13 mouse cellular contexts compared by ENCODE assay signal in the genomic region with DNA sequence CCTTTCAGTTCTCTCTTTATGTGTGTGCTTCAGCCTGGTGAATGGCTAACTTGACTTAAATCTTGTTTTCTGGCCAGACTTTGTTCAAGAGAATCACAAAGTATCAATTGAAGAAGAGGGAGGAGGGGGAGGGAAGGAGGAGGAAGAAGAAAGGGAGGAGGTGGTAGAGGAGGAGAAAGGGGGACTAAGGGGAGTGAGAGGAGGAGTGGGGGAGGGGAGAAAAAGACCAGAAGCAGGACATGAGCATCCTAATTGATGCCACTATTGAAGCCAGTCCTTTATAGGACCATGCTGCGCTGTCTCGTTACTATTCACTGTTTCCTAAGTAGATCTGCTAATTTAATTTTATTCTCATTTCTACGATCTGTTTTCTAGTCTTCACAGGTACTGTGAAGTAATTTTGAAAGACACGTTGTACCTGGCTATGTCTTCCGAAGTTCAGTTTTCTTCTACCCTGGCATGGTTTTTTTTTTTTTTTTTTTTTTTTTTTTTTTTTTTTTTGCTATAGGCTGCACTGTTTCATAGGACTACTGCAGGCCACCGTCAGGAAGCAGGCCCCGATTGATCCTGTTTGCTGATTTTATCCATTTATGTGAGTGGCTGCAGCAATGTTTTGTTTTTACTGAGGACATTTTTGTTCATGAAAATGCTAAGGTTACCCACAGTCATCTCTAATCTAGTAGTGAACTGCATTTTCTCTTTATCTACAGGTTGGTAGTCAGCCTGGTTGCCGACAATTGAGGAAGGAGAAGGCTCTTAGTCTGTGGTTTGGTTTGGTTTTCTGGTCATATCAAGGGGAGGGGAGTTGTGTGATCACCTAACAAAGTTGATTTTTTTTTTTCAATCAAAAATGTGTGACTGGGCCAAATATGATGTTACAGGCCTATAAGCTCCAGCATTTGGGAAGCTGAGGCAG.
A peak's percentile ranks its signal among the peaks of the same experiment; 100 is the strongest.
DNase-seq lines count a peak whose midpoint lies in the region; ATAC-seq and TF ChIP-seq lines count a peak whose summit lies in the region.
"Had no signal": no experiment of that assay in that cellular context is flagged by ENCODE, and none has a peak within 500 bp of the region (broad histone marks: within the 10 kb centered on the region; RNA-seq: fewer than 3 reads in every experiment).

No protein-coding gene starts in this region.

- TF ChIP-seq EP300 in stomach, postnatal 0 days (optimal IDR thresholded peaks at IDR 0.05) = no peak

- H3K27me3 ChIP-seq in midbrain, embryonic 10.5 days (ENCODE audit: low read depth, poor library complexity, severe bottlenecking) = no peaks in the 10 kb centered on the region
- no peaks in the 10 kb centered on the region for H3K27me3 ChIP-seq in midbrain, embryonic 16.5 days (ENCODE audit: control insufficient read depth, insufficient read depth, low read depth, low read length)
- no peaks in the 10 kb centered on the region for H3K27me3 ChIP-seq in embryonic facial prominence, embryonic 14.5 days (replicated peaks; ENCODE audit: control insufficient read depth, insufficient read depth, low read length)
- no peaks in the 10 kb centered on the region for H3K27me3 ChIP-seq in stomach, postnatal 0 days (ENCODE audit: control insufficient read depth, insufficient read depth, low read length)
- H3K27me3 ChIP-seq: embryonic facial prominence, embryonic 12.5 days; intestine, embryonic 15.5 days; liver, embryonic 12.5 days had no signal

- H3K4me1 ChIP-seq in midbrain, embryonic 10.5 days = peaks cover 39% of the 10 kb centered on the region
- peaks cover 7% of the 10 kb centered on the region for H3K4me1 ChIP-seq in midbrain, embryonic 16.5 days (ENCODE audit: control insufficient read depth, insufficient read depth, low read length)
- peaks cover 11% of the 10 kb centered on the region; the same call in 1 of the 2 replicates for H3K4me1 ChIP-seq in embryonic facial prominence, embryonic 14.5 days (ENCODE audit: control insufficient read depth, insufficient read depth, low read length)
- H3K4me1 ChIP-seq in stomach, postnatal 0 days (replicated peaks; ENCODE audit: control insufficient read depth, insufficient read depth) = no peaks in the 10 kb centered on the region
- H3K4me1 ChIP-seq: liver, embryonic 12.5 days had no signal

- no peak overlapping the region for H3K4me3 ChIP-seq in midbrain, embryonic 10.5 days
- no peak overlapping the region for H3K4me3 ChIP-seq in midbrain, embryonic 16.5 days (ENCODE audit: low read depth, low read length)
- H3K4me3 ChIP-seq in embryonic facial prominence, embryonic 14.5 days (ENCODE audit: low read depth, low read length) = no peak overlapping the region
- no peak overlapping the region for H3K4me3 ChIP-seq in stomach, postnatal 0 days (ENCODE audit: low read depth, low read length)
- H3K4me3 ChIP-seq: embryonic facial prominence, embryonic 12.5 days; intestine, embryonic 15.5 days; liver, embryonic 12.5 days had no signal

- peak; percentile 42 for DNase-seq in midbrain, embryonic 10.5 days (ENCODE audit: low spot score)
- DNase-seq in embryonic facial prominence, embryonic 14.5 days (ENCODE audit: low spot score) = no peak
- no peak for DNase-seq in stomach, postnatal 0 days (ENCODE audit: low spot score)
- no peak for DNase-seq in lung, postnatal 36 days
- DNase-seq in layer of hippocampus, postnatal 10 days (ENCODE audit: low spot score in 2 of 2) = no peak
- DNase-seq: adrenal gland, postnatal 36 days; cerebellum, adult 11 months; kidney, postnatal 4 days had no signal

- H3K36me3 ChIP-seq in midbrain, embryonic 10.5 days = no peaks in the 10 kb centered on the region
- no peaks in the 10 kb centered on the region for H3K36me3 ChIP-seq in midbrain, embryonic 16.5 days (ENCODE audit: control insufficient read depth, insufficient read depth, low read length)
- no peaks in the 10 kb centered on the region for H3K36me3 ChIP-seq in embryonic facial prominence, embryonic 14.5 days (ENCODE audit: control insufficient read depth, insufficient read depth, low read length)
- H3K36me3 ChIP-seq in stomach, postnatal 0 days (ENCODE audit: control insufficient read depth, insufficient read depth, low read length) = no peaks in the 10 kb centered on the region
- H3K36me3 ChIP-seq: embryonic facial prominence, embryonic 12.5 days; intestine, embryonic 15.5 days; liver, embryonic 12.5 days had no signal

- H3K9me3 ChIP-seq in midbrain, embryonic 10.5 days (replicated peaks) = no peaks in the 10 kb centered on the region
- H3K9me3 ChIP-seq in midbrain, embryonic 16.5 days (replicated peaks; ENCODE audit: control insufficient read depth, low read length, poor library complexity, severe bottlenecking) = no peaks in the 10 kb centered on the region
- H3K9me3 ChIP-seq in embryonic facial prominence, embryonic 14.5 days (ENCODE audit: control insufficient read depth, low read length) = no peaks in the 10 kb centered on the region
- no peaks in the 10 kb centered on the region for H3K9me3 ChIP-seq in stomach, postnatal 0 days (ENCODE audit: control insufficient read depth, low read length)
- H3K9me3 ChIP-seq: embryonic facial prominence, embryonic 12.5 days; intestine, embryonic 15.5 days; liver, embryonic 12.5 days had no signal

- no peak for ATAC-seq in midbrain, embryonic 16.5 days
- ATAC-seq in embryonic facial prominence, embryonic 14.5 days (ENCODE audit: low read depth) = no peak
- ATAC-seq in megakaryocyte progenitor cell, adult 5-6 weeks (replicated peaks; ENCODE audit: poor library complexity) = peak; percentile 70
- ATAC-seq in stomach, postnatal 0 days (ENCODE audit: low FRiP score, low TSS enrichment) = no peak
- ATAC-seq: intestine, embryonic 15.5 days; liver, embryonic 12.5 days had no signal

- no peak overlapping the region for H3K4me2 ChIP-seq in midbrain, embryonic 16.5 days (ENCODE audit: low read length)
- H3K4me2 ChIP-seq in embryonic facial prominence, embryonic 14.5 days (ENCODE audit: low read depth, low read length) = no peak overlapping the region
- H3K4me2 ChIP-seq in stomach, postnatal 0 days (replicated peaks; ENCODE audit: low read depth) = no peak overlapping the region
- H3K4me2 ChIP-seq: embryonic facial prominence, embryonic 12.5 days; intestine, embryonic 15.5 days; liver, embryonic 12.5 days had no signal

- no peak for TF ChIP-seq CTCF in stomach, postnatal 0 days (IDR thresholded peaks at IDR 0.05; ENCODE audit: low read depth)

- WGBS in midbrain, embryonic 10.5 days = 27% methylated on average over 8 of the region's 8 CpGs
- 26% methylated on average over 8 of the region's 8 CpGs for WGBS in midbrain, embryonic 16.5 days
- WGBS in embryonic facial prominence, embryonic 14.5 days = 71% methylated on average over 8 of the region's 8 CpGs
- WGBS in stomach, postnatal 0 days = 82% methylated on average over 8 of the region's 8 CpGs

- H3K9ac ChIP-seq in midbrain, embryonic 16.5 days (ENCODE audit: low read depth, low read length) = no peak overlapping the region
- no peak overlapping the region for H3K9ac ChIP-seq in embryonic facial prominence, embryonic 14.5 days (ENCODE audit: low read depth, low read length)
- H3K9ac ChIP-seq in stomach, postnatal 0 days (ENCODE audit: low read length) = no peak overlapping the region
- H3K9ac ChIP-seq: embryonic facial prominence, embryonic 12.5 days; intestine, embryonic 15.5 days; liver, embryonic 12.5 days had no signal

- peak overlapping the region; percentile 65 for H3K27ac ChIP-seq in midbrain, embryonic 10.5 days (replicated peaks)
- H3K27ac ChIP-seq in midbrain, embryonic 16.5 days (ENCODE audit: low read length) = no peak overlapping the region
- 0 out of 2 replicates have a peak overlapping the region, but pooled peaks have one; percentile 21 for H3K27ac ChIP-seq in embryonic facial prominence, embryonic 14.5 days (replicated peaks; ENCODE audit: low read depth, low read length)
- H3K27ac ChIP-seq in stomach, postnatal 0 days (replicated peaks) = 0 out of 2 replicates have a peak overlapping the region, but pooled peaks have one; percentile 18
- H3K27ac ChIP-seq: embryonic facial prominence, embryonic 12.5 days; intestine, embryonic 15.5 days; liver, embryonic 12.5 days had no signal
